Mouse (Mus musculus) embryo, embryonic 10.5 days (tissue): ENCODE data around the gene Shroom2.
"Not testable (repeated sequence)": the region's sequence is repeated elsewhere in the genome, so short reads cannot be mapped to it uniquely, and the experiment has no call there.

Experiments used
- DNase-seq: peaks from one replicate; pipeline ENCODE4 v3.0.0-alpha.2; 2015; ENCODE audit warnings: low spot score

Shroom2 gene

GRCm38 (mm10) chrX:152768891-152769599 lies at the start of gene Shroom2:
Gene Shroom2, minus strand, starts transcription at chrX:152769465.
- peak; percentile 29 for DNase-seq

- peak; percentile 32 for DNase-seq
These were observed 49.7 kb upstream of the Shroom2 start for GRCm38 (mm10) chrX:152818996-152819395.

GRCm38 (mm10) chrX:152813339-152813738 lies 44.1 kb upstream of the Shroom2 start:
- DNase-seq, result no peak

- no peak for DNase-seq
These were observed 36.1 kb upstream of the Shroom2 start for GRCm38 (mm10) chrX:152805317-152805716.

GRCm38 (mm10) chrX:152788611-152789010 lies 19.3 kb upstream of the Shroom2 start:
- DNase-seq, result no peak

GRCm38 (mm10) chrX:152788129-152788528 lies 18.9 kb upstream of the Shroom2 start:
- no peak for DNase-seq

GRCm38 (mm10) chrX:152781720-152782403 lies 12.6 kb upstream of the Shroom2 start, which contains the start of gene Gpr143:
Gene Gpr143, plus strand, starts transcription at chrX:152781921.
- peak; percentile 8 for DNase-seq

GRCm38 (mm10) chrX:152769600-152770157 lies 414 bp upstream of the Shroom2 start:
- DNase-seq, result peak; percentile 76

GRCm38 (mm10) chrX:152764171-152764570 lies 5.1 kb downstream of the Shroom2 start:
- no peak for DNase-seq

- no peak for DNase-seq
These were observed 6.4 kb downstream of the Shroom2 start for GRCm38 (mm10) chrX:152762855-152763254.

- no peak for DNase-seq
These were observed 6.8 kb downstream of the Shroom2 start for GRCm38 (mm10) chrX:152762437-152762836.

GRCm38 (mm10) chrX:152756293-152756692 lies 13.0 kb downstream of the Shroom2 start:
- DNase-seq, result no peak

- no peak for DNase-seq
These were observed 13.4 kb downstream of the Shroom2 start for GRCm38 (mm10) chrX:152755819-152756218.

- no peak for DNase-seq
These were observed 23.3 kb downstream of the Shroom2 start for GRCm38 (mm10) chrX:152745925-152746324.

- DNase-seq, result no peak
These were observed 25.6 kb downstream of the Shroom2 start for GRCm38 (mm10) chrX:152743642-152744041.

GRCm38 (mm10) chrX:152738759-152739368 lies 30.4 kb downstream of the Shroom2 start:
- DNase-seq, result peak; percentile 5

- DNase-seq, result no peak
These were observed 31.1 kb downstream of the Shroom2 start for GRCm38 (mm10) chrX:152738191-152738590.

- DNase-seq, result no peak
These were observed 34.0 kb downstream of the Shroom2 start for GRCm38 (mm10) chrX:152735283-152735682.

- no peak for DNase-seq
These were observed 52.6 kb downstream of the Shroom2 start for GRCm38 (mm10) chrX:152716693-152717092.

GRCm38 (mm10) chrX:152710715-152711114 lies 58.5 kb downstream of the Shroom2 start:
- DNase-seq, result not testable (repeated sequence)

GRCm38 (mm10) chrX:152708359-152708758 lies 60.9 kb downstream of the Shroom2 start:
- DNase-seq, result no peak

- DNase-seq, result peak; percentile 59
These were observed 63.9 kb downstream of the Shroom2 start for GRCm38 (mm10) chrX:152705397-152705796.

- DNase-seq, result no peak
These were observed 65.6 kb downstream of the Shroom2 start for GRCm38 (mm10) chrX:152703624-152704023.
